Mouse (Mus musculus): ENCODE results near the gene Med6. TPM values are rescaled to one million over a fixed set of nuclear protein-coding genes. Genes with fewer than 3 reads are reported as not detected.
A peak's percentile ranks its signal among the peaks of the same experiment; 100 is the strongest.
"Not testable (repeated sequence)": the region's sequence is repeated elsewhere in the genome, so short reads cannot be mapped to it uniquely, and the experiment has no call there.

Med6 gene
- total RNA-seq, 2 experiments from 2014 or later, result 36.3 to 61.1 TPM

- ATAC-seq (replicated peaks; ENCODE audit: poor library complexity), result no peak
Observed at GRCm38 (mm10) chr12:81564173-81564572, 30.6 kb downstream of the Med6 start.

- ATAC-seq (replicated peaks; ENCODE audit: poor library complexity), result no peak
Observed at GRCm38 (mm10) chr12:81549286-81549685, 45.5 kb downstream of the Med6 start.

- no peak for ATAC-seq (replicated peaks; ENCODE audit: poor library complexity)
Observed at GRCm38 (mm10) chr12:81547163-81547562, 47.6 kb downstream of the Med6 start.

- no peak for ATAC-seq (replicated peaks; ENCODE audit: poor library complexity)
Observed at GRCm38 (mm10) chr12:81533029-81533419, 61.8 kb downstream of the Med6 start.

- peak; percentile 98 for ATAC-seq (replicated peaks; ENCODE audit: poor library complexity)
Observed at GRCm38 (mm10) chr12:81532316-81533028, 62.3 kb downstream of the Med6 start, which contains the start of the genes Gm20498 and Synj2bp. Gm20498 (minus strand) TSS chr12:81532905. Synj2bp (minus strand) TSS chr12:81532911.

- not testable (repeated sequence) for ATAC-seq (replicated peaks; ENCODE audit: poor library complexity)
Observed at GRCm38 (mm10) chr12:81530587-81530986, 64.2 kb downstream of the Med6 start.

Other genes starting within 250 kb of the Med6 start
- gene Gm4787, start 215.5 kb downstream of the Med6 start, total RNA-seq (2015), result 1.0 and 1.9 TPM in 2 replicates
- gene Gm4787, start 215.5 kb downstream of the Med6 start, total RNA-seq (2017), result 0.29 and 0.51 TPM in 2 replicates
- gene Adam4, start 173.1 kb downstream of the Med6 start, total RNA-seq (2015), result 1.4 and 2.0 TPM in 2 replicates
- gene Adam4, start 173.1 kb downstream of the Med6 start, total RNA-seq (2017), result 0.44 and 0.71 TPM in 2 replicates
- gene Cox16, start 109.9 kb downstream of the Med6 start, total RNA-seq (2015), result 134 and 141 TPM in 2 replicates
- 82.5 and 97.2 TPM in 2 replicates for gene Cox16, start 109.9 kb downstream of the Med6 start, total RNA-seq (2017)
- 9.0 and 12.4 TPM in 2 replicates for gene Gm20498, start 62.1 kb downstream of the Med6 start, total RNA-seq (2015)
- 44.8 and 52.5 TPM in 2 replicates for gene Gm20498, start 62.1 kb downstream of the Med6 start, total RNA-seq (2017)
- gene Synj2bp, start 62.1 kb downstream of the Med6 start, total RNA-seq (2015), result 25.6 and 34.4 TPM in 2 replicates
- gene Synj2bp, start 62.1 kb downstream of the Med6 start, total RNA-seq (2017), result 41.9 and 54.8 TPM in 2 replicates
- gene Adam21, start 26.5 kb downstream of the Med6 start, total RNA-seq (2015), result 0.20 TPM in 1 of 2 replicates, not detected in the other
- gene Adam21, start 26.5 kb downstream of the Med6 start, total RNA-seq (2017), result not detected in 2 replicates
- gene Ttc9, start 36.2 kb upstream of the Med6 start, total RNA-seq (2015), result not detected in 2 replicates
- not detected in 2 replicates for gene Ttc9, start 36.2 kb upstream of the Med6 start, total RNA-seq (2017)
- 0.37 and 1.4 TPM in 2 replicates for gene Map3k9, start 186.2 kb upstream of the Med6 start, total RNA-seq (2015)
- gene Map3k9, start 186.2 kb upstream of the Med6 start, total RNA-seq (2017), result 0.92 and 1.7 TPM in 2 replicates

All from megakaryocyte progenitor cell, adult 5-6 weeks (primary cell).